Mouse (Mus musculus) bone marrow, adult 2 months (tissue): Measurements from ENCODE around the gene Fancc.

Source experiments
- CTCF ChIP-seq: fragments of 200-500 bp; IDR thresholded peaks from 2 replicates; pipeline ENCODE4 v1.5.1; 2011; ENCODE audit warnings: low read length, control low read depth; ENCODE audit not compliant: control insufficient read depth, insufficient read depth
- POLR2A ChIP-seq: fragments of 200-500 bp; IDR thresholded peaks from 2 replicates; pipeline ENCODE4 v1.6.1; 2011; ENCODE audit warnings: low read depth, mild to moderate bottlenecking, control low read depth, low read length, borderline replicate concordance; ENCODE audit not compliant: control insufficient read depth

DNA sequence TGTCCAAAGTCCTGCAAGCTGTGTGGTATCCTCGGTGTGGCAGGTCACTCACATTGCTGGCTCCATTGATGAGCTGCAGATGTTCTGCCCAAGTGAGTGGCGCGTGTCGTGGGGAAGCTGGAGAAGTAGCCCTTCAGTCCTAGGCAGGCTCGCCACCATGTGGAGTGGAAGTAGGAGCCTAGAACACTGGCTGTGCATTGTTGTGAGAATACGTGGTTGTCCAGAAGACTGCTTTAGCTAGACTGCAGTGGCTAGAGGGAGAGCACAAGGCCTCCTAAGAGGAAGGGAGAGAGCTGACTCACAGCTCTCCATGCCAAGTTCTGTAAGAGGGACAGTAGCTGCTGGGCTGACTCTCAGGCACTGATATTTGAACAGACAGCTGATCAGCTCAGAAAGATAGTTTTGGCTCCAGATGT lies 238.9 kb downstream of the Fancc start:
- TF ChIP-seq CTCF, result no peak
- TF ChIP-seq POLR2A, result no peak
